Mouse (Mus musculus) spleen, postnatal 36 days (tissue): ENCODE data around the gene Olfr49.
A peak's percentile ranks its signal among the peaks of the same experiment; 100 is the strongest.

Experiments used
- DNase-seq, 2 experiments: peaks; one replicate each; pipeline ENCODE4 v3.0.0; 2022; ENCODE audit warnings: low spot score in 2 of 2, mixed read lengths in 1 of 2

The Olfr49 gene

GRCm38 (mm10) chr14:54284839-54285238 is at the start of gene Olfr49:
Gene Olfr49 (minus strand): TSS chr14:54284939.
- DNase-seq: no peak

- peak; percentile 31 to 42 for DNase-seq
Observed at GRCm38 (mm10) chr14:54333452-54334189, 48.9 kb upstream of the Olfr49 start.

- DNase-seq: no peak
Observed at GRCm38 (mm10) chr14:54332176-54333074, 47.7 kb upstream of the Olfr49 start.

- no peak for DNase-seq
Observed at GRCm38 (mm10) chr14:54331178-54331577, 46.4 kb upstream of the Olfr49 start.

- DNase-seq: no peak
Observed at GRCm38 (mm10) chr14:54329201-54329600, 44.5 kb upstream of the Olfr49 start.

- no peak for DNase-seq
Observed at GRCm38 (mm10) chr14:54328548-54328947, 43.8 kb upstream of the Olfr49 start.

GRCm38 (mm10) chr14:54324486-54324885 is 39.7 kb upstream of the Olfr49 start:
- no peak for DNase-seq

GRCm38 (mm10) chr14:54321556-54322376 is 37.0 kb upstream of the Olfr49 start:
- no peak for DNase-seq

GRCm38 (mm10) chr14:54311763-54312162 is 27.0 kb upstream of the Olfr49 start:
- DNase-seq: no peak

GRCm38 (mm10) chr14:54300676-54301075 is 15.9 kb upstream of the Olfr49 start:
- no peak for DNase-seq

- DNase-seq: no peak
Observed at GRCm38 (mm10) chr14:54300136-54300535, 15.4 kb upstream of the Olfr49 start.

- DNase-seq: no peak
Observed at GRCm38 (mm10) chr14:54276446-54276845, 8.3 kb downstream of the Olfr49 start.

GRCm38 (mm10) chr14:54272696-54273095 is 12.0 kb downstream of the Olfr49 start:
- no peak for DNase-seq

GRCm38 (mm10) chr14:54271976-54272606 is 12.6 kb downstream of the Olfr49 start:
- DNase-seq: no peak

- no peak for DNase-seq
Observed at GRCm38 (mm10) chr14:54270413-54270812, 14.3 kb downstream of the Olfr49 start.

GRCm38 (mm10) chr14:54269566-54269965 is 15.2 kb downstream of the Olfr49 start:
- no peak for DNase-seq

GRCm38 (mm10) chr14:54267966-54268365 is 16.8 kb downstream of the Olfr49 start:
- no peak for DNase-seq

- DNase-seq: no peak
Observed at GRCm38 (mm10) chr14:54265951-54266350, 18.8 kb downstream of the Olfr49 start.

GRCm38 (mm10) chr14:54265093-54265492 is 19.6 kb downstream of the Olfr49 start:
- DNase-seq: no peak

- no peak for DNase-seq
Observed at GRCm38 (mm10) chr14:54264231-54264630, 20.5 kb downstream of the Olfr49 start.

GRCm38 (mm10) chr14:54263099-54263498 is 21.6 kb downstream of the Olfr49 start:
- DNase-seq: no peak
